Mouse (Mus musculus) layer of hippocampus, adult 9-10 months (tissue): ENCODE measurements at regions not wholly inside any gene's neighbourhood (a gene's known extent, or its start where the extent isn't known, plus 50 kb on each side); places are given as distances from the start of the nearest gene placed in this dataset.

Source experiments
- DNase-seq: peaks from one replicate; pipeline ENCODE4 v3.0.0; 2022; ENCODE audit warnings: low spot score

DNA sequence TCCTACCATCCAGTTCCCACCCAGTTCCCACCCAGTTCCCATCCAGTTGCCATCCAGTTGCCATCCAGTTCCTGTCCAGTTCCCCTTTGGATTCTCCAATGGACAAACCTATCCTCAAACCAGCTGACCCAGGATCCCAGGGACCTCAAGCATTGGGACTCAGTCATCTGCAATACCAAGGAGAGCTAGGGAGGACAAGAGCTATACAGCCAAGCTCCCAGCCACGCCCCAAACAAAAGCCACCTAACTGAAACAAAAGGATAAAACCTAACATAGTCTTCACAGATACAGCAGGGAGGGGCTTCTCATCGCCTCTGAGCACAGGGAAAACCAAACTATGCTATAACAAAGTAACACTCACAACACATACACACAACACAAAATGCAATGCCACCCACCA is 145.6 kb upstream of the Nfe2l3 start:
- no peak for DNase-seq

DNA sequence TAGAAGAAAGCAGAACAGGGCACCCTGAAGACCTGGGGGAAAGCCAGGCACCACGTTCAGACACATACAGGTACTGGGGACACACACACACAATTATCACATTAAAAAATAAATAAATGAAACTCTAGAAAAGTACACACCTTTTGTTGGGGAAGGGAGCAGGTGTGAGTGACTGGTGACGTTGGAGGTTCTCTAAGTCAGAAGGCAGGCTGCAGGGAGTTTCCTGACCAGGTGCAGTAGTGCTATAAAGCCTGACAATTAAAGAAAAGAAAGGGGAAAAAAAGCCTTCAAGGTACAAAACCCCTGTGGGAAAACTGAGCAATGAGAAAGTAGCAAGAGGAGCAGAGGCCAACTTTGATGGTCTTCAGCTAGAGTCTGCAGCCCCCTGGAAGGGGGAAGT is 145.1 kb upstream of the Nfe2l3 start:
- no peak for DNase-seq

DNA sequence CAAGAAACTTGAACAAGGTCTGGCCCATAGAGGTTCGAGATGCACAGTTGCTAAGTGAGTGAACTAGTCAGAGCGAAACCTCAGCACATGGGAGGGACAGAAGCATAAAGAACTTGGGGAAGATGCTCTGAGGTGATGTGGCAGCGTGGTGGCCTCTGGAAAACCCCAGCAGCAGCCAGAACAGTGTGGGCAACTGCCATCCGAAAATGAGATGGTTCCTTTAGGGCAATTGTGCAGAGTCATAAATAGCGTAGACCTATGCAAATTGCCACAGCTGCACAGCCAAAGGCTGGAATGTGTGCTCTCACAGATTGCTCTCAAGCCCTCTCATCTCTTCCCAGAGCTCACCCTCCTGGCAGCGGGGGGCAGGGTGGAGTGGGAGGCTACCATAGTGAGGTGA is 144.7 kb upstream of the Nfe2l3 start:
- DNase-seq, result no peak

DNA sequence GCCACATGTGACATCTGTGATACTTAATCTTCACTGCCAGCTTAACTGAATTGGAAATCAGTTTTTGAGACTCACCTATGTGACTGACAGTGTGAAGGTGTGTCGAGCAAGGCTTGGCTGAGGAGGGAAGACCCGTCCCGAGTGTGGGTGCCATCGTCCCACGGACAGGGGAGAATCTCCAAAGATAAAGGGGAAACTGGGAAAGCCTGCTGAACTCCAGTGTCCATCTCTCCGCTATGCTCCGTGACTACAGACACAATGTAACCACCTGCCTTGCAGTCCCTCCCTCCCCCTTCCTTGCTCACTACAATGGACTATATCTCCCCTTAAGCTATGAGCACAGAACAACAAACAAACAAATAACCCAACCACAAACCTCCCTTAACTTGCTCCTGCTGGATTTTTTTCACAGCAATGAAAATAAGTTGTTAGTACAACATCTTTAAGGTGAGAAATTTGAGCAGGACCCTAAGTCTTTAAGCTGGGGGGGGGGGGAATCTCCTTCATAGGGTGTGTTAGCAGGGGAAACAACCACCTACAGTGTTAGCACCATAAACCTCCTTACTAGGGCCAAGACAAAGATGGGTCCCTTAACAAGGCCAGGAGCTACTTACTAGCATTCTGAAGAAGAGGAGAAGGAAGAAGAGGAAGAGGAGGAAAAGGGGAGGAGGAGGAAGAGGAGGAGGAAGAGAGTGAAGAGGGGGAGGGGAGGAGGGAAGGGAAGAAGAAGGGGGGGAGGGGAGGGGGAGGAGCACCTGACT is 144.0 kb upstream of the Nfe2l3 start:
- DNase-seq, result no peak

DNA sequence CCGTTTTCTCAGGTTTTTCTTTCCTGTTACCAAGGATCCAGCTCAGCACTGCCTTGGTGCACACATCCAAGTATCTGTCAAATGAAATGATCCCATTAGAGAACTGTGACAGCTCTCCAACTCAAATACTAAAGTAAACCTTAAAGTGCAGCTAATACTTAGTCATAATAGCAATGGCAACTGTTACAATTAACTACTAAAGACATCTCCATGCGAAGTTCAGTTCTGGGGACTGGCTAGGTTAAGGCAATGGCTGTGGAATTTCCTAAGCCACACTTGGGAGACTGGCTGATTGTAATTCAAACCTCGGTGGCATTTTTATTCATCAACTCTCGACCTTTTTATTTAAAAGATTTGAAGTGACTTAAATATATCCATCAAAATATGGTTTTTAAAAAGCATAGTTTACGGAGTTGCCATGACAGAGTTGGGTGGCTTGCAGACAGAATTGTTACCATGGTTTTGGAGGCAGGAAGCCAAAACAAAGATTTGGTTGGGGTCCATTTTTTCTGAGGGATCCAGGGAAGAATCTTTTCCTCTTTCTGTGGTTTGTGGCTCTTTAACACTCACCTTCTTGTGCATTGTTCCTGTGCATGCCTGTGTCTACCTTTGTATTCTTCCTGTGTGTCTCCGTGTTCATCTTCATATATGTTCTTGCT is 143.3 kb upstream of the Nfe2l3 start:
- no peak for DNase-seq

- no peak for DNase-seq
Measured at GRCm38 (mm10) chr6:51300694-51301417, 131.6 kb upstream of the Nfe2l3 start.

DNA sequence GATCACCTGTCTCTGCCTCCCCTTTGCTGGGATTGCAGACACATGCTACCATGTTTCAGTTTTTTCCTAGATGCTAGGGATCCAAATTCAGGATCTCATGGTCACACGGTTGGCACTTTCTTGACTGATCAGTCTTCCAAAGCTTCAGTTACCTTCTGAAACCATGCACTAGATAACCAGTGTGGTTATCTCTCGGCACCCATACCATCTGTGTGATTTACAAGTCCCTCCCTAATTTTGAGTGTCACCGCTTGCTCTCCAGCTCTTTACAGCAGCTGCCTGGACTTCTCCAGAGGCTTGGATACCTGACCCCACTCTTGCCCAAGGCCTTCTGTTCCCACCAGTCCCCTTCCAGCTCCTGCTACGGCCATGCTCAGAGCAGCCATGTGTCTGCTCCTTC is 130.6 kb upstream of the Nfe2l3 start:
- DNase-seq, result no peak

- DNase-seq, result no peak
Measured at GRCm38 (mm10) chr6:51302240-51302639, 130.2 kb upstream of the Nfe2l3 start.

DNA sequence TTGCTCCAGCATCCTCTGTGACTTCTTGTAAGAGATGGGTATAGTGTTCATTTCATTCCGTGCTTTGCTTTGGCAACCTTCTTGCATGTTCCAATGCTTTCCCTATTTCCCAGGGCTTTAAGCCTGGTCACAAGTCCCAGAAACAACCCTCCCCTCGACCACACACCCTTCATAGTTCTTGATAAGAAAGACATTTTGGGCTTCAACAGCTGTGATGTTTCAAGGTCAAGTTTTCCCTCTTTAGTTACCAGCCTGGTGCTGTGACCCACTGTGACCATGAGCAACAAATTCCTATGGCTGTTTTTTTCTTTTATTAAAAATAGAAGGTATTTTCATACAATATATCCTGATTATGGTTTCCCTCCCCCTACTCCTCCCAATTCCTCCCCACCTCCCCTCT is 114.1 kb upstream of the Nfe2l3 start:
- no peak for DNase-seq

DNA sequence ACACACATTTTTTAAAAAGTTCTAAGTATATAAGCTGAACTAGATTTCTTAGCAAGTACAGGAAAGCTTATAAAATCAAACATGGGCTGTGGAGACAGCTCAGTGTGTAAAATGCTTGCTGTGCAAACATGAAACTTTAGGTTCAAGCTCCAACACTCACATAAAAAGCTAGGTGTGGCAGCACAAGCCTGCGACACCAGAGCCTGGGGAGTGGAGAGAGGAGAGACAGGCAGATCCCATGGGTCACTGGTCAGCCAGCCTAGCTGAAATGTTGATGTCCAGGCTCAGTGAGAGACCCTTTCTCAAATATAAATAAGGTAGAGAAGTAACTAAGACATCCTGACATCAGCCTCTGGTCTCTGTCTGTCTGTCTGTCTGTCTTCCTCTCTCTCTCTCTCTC is 112.5 kb upstream of the Nfe2l3 start:
- DNase-seq, result no peak

- DNase-seq, result no peak
Measured at GRCm38 (mm10) chr6:51320676-51321419, 111.6 kb upstream of the Nfe2l3 start.

- DNase-seq, result no peak
Measured at GRCm38 (mm10) chr6:51326103-51326829, 106.2 kb upstream of the Nfe2l3 start.

DNA sequence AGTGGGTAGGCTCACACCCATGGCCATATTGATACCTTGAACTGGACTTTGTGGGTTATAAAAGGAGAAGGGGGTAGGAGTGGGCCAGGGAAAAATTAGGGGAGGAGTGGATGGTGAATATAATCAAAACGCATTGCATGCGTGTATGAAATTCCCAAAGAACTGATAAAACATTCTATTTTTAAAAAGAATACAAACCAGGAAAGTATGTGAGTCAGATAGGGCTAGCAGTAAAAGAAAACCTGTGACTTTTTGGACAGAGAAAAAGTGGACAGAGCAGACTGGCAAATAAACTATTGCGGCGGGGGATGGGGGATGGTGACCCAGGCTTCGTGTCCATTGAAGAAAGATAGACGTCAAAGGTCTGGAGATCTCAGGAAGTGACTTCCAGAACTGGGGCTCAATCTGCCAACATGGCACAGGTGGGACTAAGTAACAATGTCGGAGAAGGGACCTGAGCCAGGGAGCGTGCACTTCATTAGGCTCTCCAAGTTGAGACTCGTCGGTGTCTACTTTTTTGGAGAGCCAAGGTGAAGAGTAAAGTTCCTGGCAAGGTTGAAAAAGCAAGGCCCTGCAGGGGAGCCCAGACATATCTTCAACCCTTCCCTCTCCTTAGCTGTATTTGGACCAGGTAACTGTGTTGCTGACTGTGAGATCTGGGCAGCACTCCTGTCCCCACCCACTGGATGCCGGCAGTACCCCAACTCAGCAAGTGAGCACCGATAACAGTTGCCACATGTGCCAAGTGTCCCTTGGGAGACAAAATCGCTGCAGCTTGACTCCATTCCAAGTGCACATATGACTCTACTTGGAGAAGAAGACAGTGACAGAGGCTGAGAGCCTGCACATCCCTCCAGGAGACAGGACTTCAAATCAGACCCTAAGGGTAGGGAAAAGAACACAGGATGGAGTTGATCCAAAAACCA is 103.1 kb upstream of the Nfe2l3 start:
- no peak for DNase-seq

DNA sequence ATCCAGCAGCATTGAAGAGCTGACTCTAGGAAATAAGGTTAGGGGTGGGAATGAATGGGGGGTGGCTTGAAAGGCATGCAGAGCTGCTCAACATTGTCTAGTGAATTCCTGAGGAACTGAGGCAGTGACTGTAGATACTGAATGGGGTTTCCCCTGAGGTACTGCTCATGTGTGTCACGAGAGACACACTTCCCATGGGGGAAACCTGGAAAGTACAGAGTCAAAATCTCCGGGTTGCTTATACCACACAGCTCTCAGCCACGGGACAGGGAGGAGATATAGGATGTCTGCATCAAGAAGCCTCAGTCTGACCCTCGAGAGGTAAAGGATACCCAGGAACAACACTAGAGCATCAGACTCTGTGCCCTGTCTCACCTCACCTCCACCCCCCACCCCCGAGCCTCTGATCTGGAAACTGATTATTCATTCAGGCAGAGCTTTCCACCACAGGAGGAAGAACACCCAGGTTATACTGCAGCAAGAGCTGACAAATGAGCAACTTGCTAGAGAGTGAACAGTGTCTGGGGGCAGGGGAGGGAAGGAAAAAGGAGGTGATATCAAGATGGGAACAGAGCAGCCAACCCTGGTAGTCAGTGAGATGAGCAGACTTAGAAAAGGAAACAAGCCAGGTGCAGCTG is 102.3 kb upstream of the Nfe2l3 start:
- DNase-seq, result no peak

DNA sequence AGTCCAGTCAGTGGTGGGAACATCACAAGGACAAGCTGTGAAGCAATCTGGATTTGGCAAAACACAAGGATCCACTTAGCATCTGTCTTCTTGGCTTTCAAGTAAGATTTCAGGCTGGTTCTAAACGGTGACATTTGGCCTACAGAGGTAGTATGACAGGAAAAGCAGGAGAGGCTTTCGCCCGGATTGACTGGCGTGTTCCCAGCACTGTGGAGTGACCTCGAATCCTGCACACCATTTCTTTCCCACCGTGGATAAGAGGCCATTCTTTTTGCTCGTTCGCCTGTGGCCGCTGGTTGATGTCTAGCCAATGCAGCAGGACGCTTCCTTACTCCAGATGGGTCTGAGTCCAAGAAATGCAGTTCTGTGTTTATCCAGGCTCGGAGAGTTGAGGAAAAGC is 99.6 kb upstream of the Nfe2l3 start:
- no peak for DNase-seq

- no peak for DNase-seq
Measured at GRCm38 (mm10) chr6:51333722-51334360, 98.6 kb upstream of the Nfe2l3 start.

- no peak for DNase-seq
Measured at GRCm38 (mm10) chr6:51335314-51335713, 97.2 kb upstream of the Nfe2l3 start.

GRCm38 (mm10) chr6:51339301-51339700 is 93.2 kb upstream of the Nfe2l3 start:
- DNase-seq, result no peak

DNA sequence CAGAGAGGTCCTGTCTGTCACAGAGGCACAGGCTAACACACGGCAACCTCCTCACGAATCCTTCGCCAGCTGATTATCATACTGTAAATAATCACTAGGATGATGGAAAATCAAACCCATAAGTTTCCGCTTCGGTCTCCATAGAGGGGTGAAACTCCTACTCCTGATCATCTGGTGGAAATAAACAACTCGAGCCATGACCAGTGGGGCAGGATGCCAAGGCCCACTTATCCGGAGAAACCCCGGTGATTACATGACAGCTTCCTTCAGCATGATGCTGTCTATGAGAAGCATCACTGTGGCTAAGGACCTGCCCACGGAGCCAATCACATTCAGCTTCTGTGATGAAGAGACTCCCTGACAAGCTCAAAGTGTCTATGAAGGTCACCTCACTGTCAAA is 84.7 kb upstream of the Nfe2l3 start:
- no peak for DNase-seq

- no peak for DNase-seq
Measured at GRCm38 (mm10) chr6:51349771-51350170, 82.7 kb upstream of the Nfe2l3 start.
